Mouse (Mus musculus) inflammation-experienced regulatory T-cells (primary cell): ENCODE results near the gene Gps2. TPM values are rescaled to one million over a fixed set of nuclear protein-coding genes. Genes with fewer than 3 reads are reported as not detected.

Experiments
- polyA plus RNA-seq, 2 experiments: library from polyadenylated mRNA; unstranded; fragments of 100-300 nt; shearing (Covaris generic); gene quantifications; one replicate each; pipeline ENCODE4 v1.2.1; 2017

The Gps2 gene
- polyA plus RNA-seq, result 100 to 1,000 TPM; 175 to 265 TPM

GRCm38 (mm10) chr11:69913554-69914371 is at the start of gene Gps2:
Gene Gps2 (plus strand): TSS chr11:69913888.

GRCm38 (mm10) chr11:69877878-69878277 is 35.8 kb upstream of the Gps2 start, which contains the start of gene Tmem95:
Gene Tmem95 (minus strand): TSS chr11:69878018.

GRCm38 (mm10) chr11:69880853-69881603 is 32.7 kb upstream of the Gps2 start, which contains the start of gene Kctd11:
Gene Kctd11 (minus strand): TSS chr11:69881406.

GRCm38 (mm10) chr11:69895291-69895690 is 18.4 kb upstream of the Gps2 start, which contains the start of gene Acap1:
Gene Acap1 (minus strand): TSS chr11:69895539.

GRCm38 (mm10) chr11:69900471-69901405 is 12.9 kb upstream of the Gps2 start, which contains the start of the genes 2810408A11Rik and Neurl4:
Gene 2810408A11Rik (minus strand): TSS chr11:69900987.
Gene Neurl4 (plus strand): TSS chr11:69901072.

GRCm38 (mm10) chr11:69921114-69922011 is 7.7 kb downstream of the Gps2 start, which contains the start of gene Eif5a:
Gene Eif5a (minus strand): TSS chr11:69921958.

GRCm38 (mm10) chr11:69935137-69935879 is 21.6 kb downstream of the Gps2 start, which contains the start of gene Ybx2:
Gene Ybx2 (plus strand): TSS chr11:69935796.

GRCm38 (mm10) chr11:69948066-69948762 is 34.5 kb downstream of the Gps2 start, which contains the start of gene Slc2a4:
Gene Slc2a4 (minus strand): TSS chr11:69948188.

GRCm38 (mm10) chr11:69964650-69965270 is 51.1 kb downstream of the Gps2 start, which contains the start of gene Cldn7:
Gene Cldn7 (plus strand): TSS chr11:69964779.

Other genes with a start within 250 kb of the Gps2 start
- gene Cd68, start 247.7 kb upstream of the Gps2 start, polyA plus RNA-seq, result 10 to 100 TPM in 1 of 2 experiments, 1 to 10 TPM in 1; 1.7 to 11.0 TPM
- 100 to 1,000 TPM; 493 to 540 TPM for gene Eif4a1, start 241.5 kb upstream of the Gps2 start, polyA plus RNA-seq
- 10 to 100 TPM; 33.1 to 37.3 TPM for gene Senp3, start 231.8 kb upstream of the Gps2 start, polyA plus RNA-seq
- not detected for gene Tnfsf13, start 228.1 kb upstream of the Gps2 start, polyA plus RNA-seq
- not detected for gene Tnfsf12, start 218.0 kb upstream of the Gps2 start, polyA plus RNA-seq
- gene Tnfsfm13, start 217.8 kb upstream of the Gps2 start, polyA plus RNA-seq, result under 1 TPM in 1 of 2 experiments, not detected in 1; 0.45 TPM
- gene Polr2a, start 155.3 kb upstream of the Gps2 start, polyA plus RNA-seq, result 10 to 100 TPM; 43.7 to 44.7 TPM
- gene Slc35g3, start 151.9 kb upstream of the Gps2 start, polyA plus RNA-seq, result 1 to 10 TPM in 1 of 2 experiments, under 1 TPM in 1; 0.29 to 1.3 TPM
- 1 to 10 TPM; 3.8 to 5.3 TPM for gene Zbtb4, start 148.0 kb upstream of the Gps2 start, polyA plus RNA-seq
- 1 to 10 TPM in 1 of 2 experiments, under 1 TPM in 1; 0.13 to 4.3 TPM for gene Chrnb1, start 117.9 kb upstream of the Gps2 start, polyA plus RNA-seq
- not detected for gene Fgf11, start 112.0 kb upstream of the Gps2 start, polyA plus RNA-seq
- not detected for gene Tmem102, start 108.3 kb upstream of the Gps2 start, polyA plus RNA-seq
- under 1 TPM in 1 of 2 experiments, not detected in 1; 0.39 TPM for gene Gm39566, start 98.6 kb upstream of the Gps2 start, polyA plus RNA-seq
- not detected for gene Spem2, start 95.4 kb upstream of the Gps2 start, polyA plus RNA-seq
- 1 to 10 TPM in 1 of 2 experiments, not detected in 1; 2.1 TPM for gene Spem1, start 91.7 kb upstream of the Gps2 start, polyA plus RNA-seq
- gene Nlgn2, start 76.1 kb upstream of the Gps2 start, polyA plus RNA-seq, result under 1 TPM; 0.26 to 0.83 TPM
- gene Tmem256, start 75.4 kb upstream of the Gps2 start, polyA plus RNA-seq, result 10 to 100 TPM; 64.6 to 89.9 TPM
- 10 to 100 TPM; 15.4 to 18.5 TPM for gene Plscr3, start 67.5 kb upstream of the Gps2 start, polyA plus RNA-seq
- gene Tnk1, start 55.2 kb upstream of the Gps2 start, polyA plus RNA-seq, result under 1 TPM; 0.08 to 0.72 TPM
- under 1 TPM in 1 of 2 experiments, not detected in 1; 0.93 TPM for gene Tmem95, start 35.9 kb upstream of the Gps2 start, polyA plus RNA-seq
- 1 to 10 TPM; 1.3 TPM for gene Kctd11, start 32.5 kb upstream of the Gps2 start, polyA plus RNA-seq
- 100 to 1,000 TPM; 503 to 589 TPM for gene Acap1, start 18.3 kb upstream of the Gps2 start, polyA plus RNA-seq
- gene 2810408A11Rik, start 12.9 kb upstream of the Gps2 start, polyA plus RNA-seq, result 1 to 10 TPM; 3.6 to 4.8 TPM
- gene Neurl4, start 12.8 kb upstream of the Gps2 start, polyA plus RNA-seq, result 10 to 100 TPM in 1 of 2 experiments, 1 to 10 TPM in 1; 6.4 to 11.6 TPM
- gene Eif5a, start 8.1 kb downstream of the Gps2 start, polyA plus RNA-seq, result 1,000 to 10,000 TPM; 1,144 to 1,177 TPM
- gene Ybx2, start 21.9 kb downstream of the Gps2 start, polyA plus RNA-seq, result not detected
- 1 to 10 TPM in 1 of 2 experiments, not detected in 1; 1.5 TPM for gene Slc2a4, start 34.3 kb downstream of the Gps2 start, polyA plus RNA-seq
- gene Cldn7, start 50.9 kb downstream of the Gps2 start, polyA plus RNA-seq, result 1 to 10 TPM in 1 of 2 experiments, under 1 TPM in 1; 0.81 to 1.2 TPM
- 10 to 100 TPM; 39.1 to 74.9 TPM for gene Ctdnep1, start 67.3 kb downstream of the Gps2 start, polyA plus RNA-seq
- gene Elp5, start 68.6 kb downstream of the Gps2 start, polyA plus RNA-seq, result 10 to 100 TPM; 63.7 to 67.7 TPM
- gene Gabarap, start 77.3 kb downstream of the Gps2 start, polyA plus RNA-seq, result 100 to 1,000 TPM; 391 to 427 TPM
- gene Phf23, start 81.9 kb downstream of the Gps2 start, polyA plus RNA-seq, result 10 to 100 TPM; 85.5 to 94.7 TPM
- 10 to 100 TPM; 26.6 to 46.3 TPM for gene Dvl2, start 86.7 kb downstream of the Gps2 start, polyA plus RNA-seq
- 100 to 1,000 TPM in 1 of 2 experiments, 10 to 100 TPM in 1; 97.3 to 113 TPM for gene Acadvl, start 101.5 kb downstream of the Gps2 start, polyA plus RNA-seq
- 10 to 100 TPM in 1 of 2 experiments, 1 to 10 TPM in 1; 9.1 to 10.5 TPM for gene Dlg4, start 103.1 kb downstream of the Gps2 start, polyA plus RNA-seq
- not detected for gene Asgr1, start 140.2 kb downstream of the Gps2 start, polyA plus RNA-seq
- not detected for gene Asgr2, start 178.8 kb downstream of the Gps2 start, polyA plus RNA-seq
- under 1 TPM in 1 of 2 experiments, not detected in 1; 0.23 TPM for gene Mgl2, start 216.4 kb downstream of the Gps2 start, polyA plus RNA-seq
- 1 to 10 TPM in 1 of 2 experiments, not detected in 1; 1.6 TPM for gene Clec10a, start 242.3 kb downstream of the Gps2 start, polyA plus RNA-seq